Comparison of ENCODE assay signal across 15 mouse cellular contexts in genomic region chr2:133472966-133473744, GRCm38 (mm10).
"Had no signal": no experiment of that assay in that cellular context is flagged by ENCODE, and none has a peak within 500 bp of the region (broad histone marks: within the 10 kb centered on the region; RNA-seq: fewer than 3 reads in every experiment).

No protein-coding gene starts in this region.

- H3K36me3 ChIP-seq: liver, embryonic 13.5 days; stomach, embryonic 15.5 days had no signal

- H3K4me3 ChIP-seq: liver, embryonic 13.5 days; stomach, embryonic 15.5 days had no signal

- H3K9me3 ChIP-seq: liver, embryonic 13.5 days; stomach, embryonic 15.5 days had no signal

- H3K27me3 ChIP-seq: liver, embryonic 13.5 days; stomach, embryonic 15.5 days had no signal

- H3K4me1 ChIP-seq: liver, embryonic 13.5 days; stomach, embryonic 15.5 days had no signal

- H3K27ac ChIP-seq: liver, embryonic 13.5 days; stomach, embryonic 15.5 days had no signal

- DNase-seq: kidney, adult 8-10 months; kidney, postnatal 36 days; liver, embryonic 13.5 days; lung, adult 2 months; lung, postnatal 10 days; lung, postnatal 36 days; midbrain, embryonic 14.5 days; right cerebral cortex, adult 18-20 months; right cerebral cortex, postnatal 14 days; right cerebral cortex, postnatal 4 days; spleen, adult 18-20 months; thymus, postnatal 25 days had no signal

- H3K4me2 ChIP-seq: liver, embryonic 13.5 days; midbrain, embryonic 11.5 days; stomach, embryonic 15.5 days had no signal

- ATAC-seq: intestine, postnatal 0 days had no signal

- H3K9ac ChIP-seq: liver, embryonic 13.5 days; stomach, embryonic 15.5 days had no signal
